Mouse (Mus musculus) cerebellum, adult 2 months (tissue): Measurements from ENCODE around the gene Map6.

Source experiments
- CTCF ChIP-seq: fragments of 200-500 bp; IDR thresholded peaks from 2 replicates; pipeline ENCODE4 v1.5.1; 2011; ENCODE audit warnings: low read depth, mild to moderate bottlenecking, control low read depth, low read length, moderate library complexity, borderline replicate concordance; ENCODE audit not compliant: insufficient read depth
- POLR2A ChIP-seq: fragments of 200-500 bp; IDR thresholded peaks from 2 replicates; pipeline ENCODE4 v1.6.1; 2011; ENCODE audit warnings: low read length, control low read depth, borderline replicate concordance; ENCODE audit not compliant: insufficient read depth

DNA sequence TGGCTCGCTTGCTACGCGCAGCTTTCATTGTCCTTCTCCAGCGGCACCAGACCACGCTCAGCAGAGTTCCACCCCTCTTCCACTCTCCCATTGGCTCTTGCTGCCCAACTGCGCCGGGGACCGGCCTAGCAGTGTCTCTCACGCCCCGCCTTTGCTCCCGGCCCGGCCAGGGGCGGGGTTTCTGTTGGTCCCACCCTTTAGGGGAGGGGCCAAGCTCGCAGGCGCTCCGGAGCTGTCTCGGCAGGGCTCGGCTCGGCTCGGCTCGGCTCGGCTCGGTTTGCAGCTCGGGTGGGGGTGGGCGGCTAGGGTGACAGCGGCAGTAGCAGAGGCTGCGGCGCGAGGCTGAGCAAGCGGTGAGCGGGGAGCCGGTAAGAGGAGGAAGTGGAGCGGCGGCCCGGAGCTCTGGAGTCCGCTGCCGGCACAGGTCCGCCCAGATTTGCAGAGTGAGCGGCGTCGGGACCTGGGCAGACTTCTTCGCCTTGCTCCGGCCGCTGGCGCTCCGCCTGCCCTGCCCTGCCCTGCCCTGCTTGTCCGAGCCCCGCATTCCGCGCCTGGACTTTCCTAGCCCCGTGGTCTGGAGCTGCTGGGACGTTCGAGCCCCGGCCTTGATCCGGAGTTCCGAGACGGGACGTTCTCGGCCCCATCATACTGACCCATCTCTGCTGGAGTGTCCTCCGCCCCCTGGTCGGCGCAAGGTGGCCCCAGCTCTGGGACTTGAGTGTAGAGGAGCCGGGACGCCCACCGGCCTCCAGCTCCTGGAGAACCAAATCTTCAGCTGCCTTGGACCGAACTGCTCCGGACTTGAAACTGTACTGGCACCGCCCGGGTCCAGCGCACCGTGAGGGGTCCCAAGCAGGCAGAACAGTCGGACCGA is 114.2 kb downstream of the Map6 start, which contains the start of gene Gdpd5:
- TF ChIP-seq POLR2A (peak; percentile 46; the same call in 1 of the 2 replicates), CTCF (no peak)
